Mouse (Mus musculus) heart, embryonic 11.5 days (tissue): Measurements from ENCODE around the gene Ctnna3. TPM values are rescaled to one million over a fixed set of nuclear protein-coding genes. Genes with fewer than 3 reads are reported as not detected.
A peak's percentile ranks its signal among the peaks of the same experiment; 100 is the strongest.

Source experiments
- ATAC-seq: fragments of 200-750 bp; cut with Nextera tagmentation; replicated peaks from 2 replicates; pipeline ENCODE4 v1.8.0; 2017; ENCODE audit warnings: moderate library complexity; ENCODE audit not compliant: insufficient number of reproducible peaks, low FRiP score, low TSS enrichment
- H3K27ac ChIP-seq: fragments of 300-500 bp; sonication (generic); 2 replicates; pipeline ENCODE4 v1.5.1; 2014; ENCODE audit warnings: mild to moderate bottlenecking, low read depth, low read length
- H3K27me3 ChIP-seq: fragments of 300-500 bp; sonication (generic); 2 replicates; pipeline ENCODE4 v1.6.1; 2014; ENCODE audit warnings: mild to moderate bottlenecking, low read length, mixed read lengths; ENCODE audit not compliant: control insufficient read depth, insufficient read depth
- H3K36me3 ChIP-seq: fragments of 300-500 bp; sonication (generic); 2 replicates; pipeline ENCODE4 v1.6.1; 2014; ENCODE audit warnings: mild to moderate bottlenecking, low read length, moderate library complexity, mixed read lengths; ENCODE audit not compliant: control insufficient read depth, insufficient read depth
- H3K4me1 ChIP-seq: fragments of 300-500 bp; sonication (generic); 2 replicates; pipeline ENCODE4 v1.6.1; 2014; ENCODE audit warnings: low read length; ENCODE audit not compliant: control insufficient read depth, insufficient read depth
- H3K4me2 ChIP-seq: fragments of 300-500 bp; sonication (generic); 2 replicates; pipeline ENCODE4 v1.6.1; 2014; ENCODE audit warnings: mild to moderate bottlenecking, moderate library complexity
- H3K4me3 ChIP-seq: fragments of 300-500 bp; sonication (generic); 2 replicates; pipeline ENCODE4 v1.5.1; 2014; ENCODE audit warnings: low read depth, low read length
- H3K9ac ChIP-seq: fragments of 300-500 bp; sonication (generic); 2 replicates; pipeline ENCODE4 v1.6.1; 2014; ENCODE audit warnings: mild to moderate bottlenecking, low read depth, low read length, moderate library complexity
- H3K9me3 ChIP-seq: fragments of 300-500 bp; sonication (generic); replicated peaks from 2 replicates; pipeline ENCODE4 v1.6.1; 2016; ENCODE audit warnings: low read length; ENCODE audit not compliant: control insufficient read depth
- WGBS: fragments of 180-500 bp; shearing (Covaris S2); extraction: QIAGEN DNeasy Blood & Tissue Kit; methylation state at CpG from one replicate; pipeline ENCODE4 v1.1.7; 2014; ENCODE audit not compliant: insufficient replicate concordance; 5-methylcytosine and 5-hydroxymethylcytosine counted together
- polyA plus RNA-seq: library from polyadenylated mRNA; unstranded; fragments of >200 nt; fragmentation: Nextera tagmentation; extraction: Ambion mirVana; gene quantifications from 2 replicates; pipeline ENCODE4 v1.2.1, GENCODE M21; 2014

Ctnna3 gene
- polyA plus RNA-seq, 1 experiment from 2014 or later = 19.0 TPM

- WGBS = 81% methylated on average over 18 of the region's 18 CpGs
- Histone ChIP-seq H3K27me3 (no peaks in the 10 kb centered on the region), H3K4me2 (no peak within 1 kb of the TSS), H3K9ac (no peak within 1 kb of the TSS), H3K27ac (no peak within 1 kb of the TSS), H3K9me3 (no peaks in the 10 kb centered on the region), H3K36me3 (no peaks in the 10 kb centered on the region), H3K4me3 (no peak within 1 kb of the TSS), H3K4me1 (no peaks in the 10 kb centered on the region)
- ATAC-seq = no peak
Measured at GRCm38 (mm10) chr10:63421739-63422735, 7.9 kb upstream of the Ctnna3 start, which contains the start of gene Gm7075. Gm7075 (minus strand) TSS chr10:63421789.

DNA sequence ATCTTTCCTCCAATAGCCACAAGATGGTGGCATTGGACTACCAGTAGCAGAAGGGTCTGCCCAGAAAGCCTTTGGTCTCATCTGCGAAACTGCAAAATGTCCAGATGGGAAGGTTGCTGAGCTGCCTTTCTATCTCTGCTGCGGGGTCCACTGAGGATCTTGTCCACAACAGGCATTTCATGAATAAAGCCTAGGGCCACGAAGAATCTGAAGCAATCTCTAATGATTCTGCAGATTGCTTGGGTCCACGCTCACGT lies 7.2 kb upstream of the Ctnna3 start:
- H3K9ac ChIP-seq = no peak overlapping the region
- no peak overlapping the region for H3K4me2 ChIP-seq
- WGBS = 85% methylated on average over 5 of the region's 5 CpGs
- no peaks in the 10 kb centered on the region for H3K27me3 ChIP-seq
- no peaks in the 10 kb centered on the region for H3K4me1 ChIP-seq
- no peaks in the 10 kb centered on the region for H3K9me3 ChIP-seq
- ATAC-seq = no peak
- no peak overlapping the region for H3K4me3 ChIP-seq
- no peaks in the 10 kb centered on the region for H3K36me3 ChIP-seq
- H3K27ac ChIP-seq = no peak overlapping the region

- 80% methylated on average over 9 of the region's 9 CpGs for WGBS
- H3K9me3 ChIP-seq = no peaks in the 10 kb centered on the region
- no peak overlapping the region for H3K4me2 ChIP-seq
- H3K27me3 ChIP-seq = no peaks in the 10 kb centered on the region
- no peak overlapping the region for H3K27ac ChIP-seq
- no peak overlapping the region for H3K4me3 ChIP-seq
- H3K9ac ChIP-seq = no peak overlapping the region
- no peak for ATAC-seq
- H3K4me1 ChIP-seq = no peaks in the 10 kb centered on the region
- H3K36me3 ChIP-seq = no peaks in the 10 kb centered on the region
Measured at GRCm38 (mm10) chr10:63423591-63424474, 6.1 kb upstream of the Ctnna3 start.

DNA sequence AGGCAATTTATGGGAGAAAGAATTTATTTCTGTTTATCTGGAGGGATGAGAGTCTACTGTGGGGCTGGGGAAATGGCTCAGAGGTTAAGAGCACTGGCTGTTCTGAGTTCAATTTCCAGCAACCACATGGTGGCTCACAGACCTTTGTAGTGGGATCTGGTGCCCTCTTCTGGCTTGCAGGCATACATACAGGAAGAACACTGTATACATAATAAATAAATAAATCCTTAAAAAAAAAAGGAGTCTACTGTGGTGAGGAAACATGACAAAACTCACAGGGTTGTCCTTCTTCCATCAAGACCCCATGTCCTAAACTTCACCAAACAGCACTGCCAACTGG lies 5.5 kb upstream of the Ctnna3 start:
- no peak for ATAC-seq
- H3K36me3 ChIP-seq = no peaks in the 10 kb centered on the region
- no peaks in the 10 kb centered on the region for H3K4me1 ChIP-seq

GRCm38 (mm10) chr10:63427146-63427545 lies 2.8 kb upstream of the Ctnna3 start:
- ATAC-seq = no peak

More for the DNA sequence above, 5.5 kb upstream of the Ctnna3 start:
- H3K9me3 ChIP-seq = no peaks in the 10 kb centered on the region
- H3K4me3 ChIP-seq = no peak overlapping the region
- H3K27ac ChIP-seq = no peak overlapping the region
- no peaks in the 10 kb centered on the region for H3K27me3 ChIP-seq
- no peak overlapping the region for H3K9ac ChIP-seq
- no peak overlapping the region for H3K4me2 ChIP-seq

DNA sequence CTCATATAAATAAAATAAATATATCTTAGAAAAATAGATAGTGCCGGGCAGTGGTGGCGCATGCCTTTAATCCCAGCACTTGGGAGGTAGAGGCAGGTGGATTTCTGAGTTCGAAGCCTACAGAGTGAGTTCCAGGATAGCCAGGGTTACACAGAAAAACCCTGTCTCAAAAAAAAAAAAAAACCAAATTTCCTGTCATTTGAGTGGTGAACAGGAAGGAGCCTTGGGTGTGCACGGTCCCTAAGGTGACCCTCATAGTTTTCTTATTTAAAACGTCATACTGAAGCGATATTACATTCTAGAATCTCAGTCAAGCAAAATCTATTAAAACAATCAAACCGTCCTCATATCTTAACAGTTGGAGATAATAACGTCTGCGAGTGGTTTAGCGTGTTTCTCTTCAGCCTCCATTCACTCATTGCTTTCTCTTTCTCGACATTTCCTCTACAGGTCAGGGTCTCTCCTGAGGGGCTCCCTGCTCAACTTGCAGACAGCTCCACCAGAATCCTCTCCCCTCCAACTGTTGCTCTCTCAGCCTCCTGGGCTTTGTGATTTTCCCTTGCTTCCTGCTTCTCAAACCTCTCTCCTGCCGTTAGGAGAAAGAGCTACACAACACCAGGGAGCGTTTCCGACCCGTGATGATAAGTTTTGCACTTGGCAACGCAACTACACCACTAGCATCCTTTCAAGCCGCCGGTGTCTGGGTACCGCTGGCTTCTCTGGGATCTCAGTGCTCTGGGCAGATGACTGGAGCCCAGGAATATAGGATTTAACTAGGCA lies 1.5 kb upstream of the Ctnna3 start:
- no peak for ATAC-seq
- no peak overlapping the region for H3K27ac ChIP-seq
- no peaks in the 10 kb centered on the region for H3K4me1 ChIP-seq

More at GRCm38 (mm10) chr10:63427146-63427545, 2.8 kb upstream of the Ctnna3 start:
- WGBS = 80% methylated on average over 8 of the region's 8 CpGs
- Histone ChIP-seq H3K4me3 (no peak overlapping the region), H3K36me3 (no peaks in the 10 kb centered on the region), H3K27me3 (no peaks in the 10 kb centered on the region), H3K4me1 (no peaks in the 10 kb centered on the region), H3K9ac (no peak overlapping the region), H3K27ac (no peak overlapping the region), H3K4me2 (no peak overlapping the region), H3K9me3 (no peaks in the 10 kb centered on the region)

DNA sequence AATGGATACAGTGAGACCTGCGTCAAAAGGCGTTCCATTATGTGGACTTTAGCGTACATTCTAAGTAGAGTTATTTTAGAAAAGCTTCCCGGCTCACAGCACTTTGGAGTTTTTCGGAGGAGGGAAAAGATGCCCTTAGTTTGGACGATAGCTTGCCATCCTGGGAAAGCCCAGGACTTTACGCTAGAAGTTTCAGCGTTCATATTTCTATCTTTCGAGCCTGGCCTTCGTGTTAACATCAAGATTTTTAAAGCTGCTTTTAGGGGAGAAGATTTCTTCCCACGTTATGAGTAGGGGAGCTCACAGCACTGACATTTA lies 916 bp upstream of the Ctnna3 start:
- Histone ChIP-seq H3K9ac (peak overlapping the region; percentile 60; the same call in 1 of the 2 replicates), H3K27ac (no peak overlapping the region), H3K27me3 (no peaks in the 10 kb centered on the region), H3K4me1 (no peaks in the 10 kb centered on the region), H3K36me3 (no peaks in the 10 kb centered on the region), H3K4me2 (peak overlapping the region; percentile 84), H3K9me3 (no peaks in the 10 kb centered on the region), H3K4me3 (peak overlapping the region; percentile 81)
- no peak for ATAC-seq
- 8% methylated on average over 11 of the region's 11 CpGs for WGBS

More for the DNA sequence above, 1.5 kb upstream of the Ctnna3 start:
- Histone ChIP-seq H3K9me3 (no peaks in the 10 kb centered on the region), H3K4me2 (peak overlapping the region; percentile 84), H3K4me3 (peak overlapping the region; percentile 81), H3K27me3 (no peaks in the 10 kb centered on the region), H3K36me3 (no peaks in the 10 kb centered on the region), H3K9ac (peak overlapping the region; percentile 60; the same call in 1 of the 2 replicates)
- 24% methylated on average over 19 of the region's 19 CpGs for WGBS

DNA sequence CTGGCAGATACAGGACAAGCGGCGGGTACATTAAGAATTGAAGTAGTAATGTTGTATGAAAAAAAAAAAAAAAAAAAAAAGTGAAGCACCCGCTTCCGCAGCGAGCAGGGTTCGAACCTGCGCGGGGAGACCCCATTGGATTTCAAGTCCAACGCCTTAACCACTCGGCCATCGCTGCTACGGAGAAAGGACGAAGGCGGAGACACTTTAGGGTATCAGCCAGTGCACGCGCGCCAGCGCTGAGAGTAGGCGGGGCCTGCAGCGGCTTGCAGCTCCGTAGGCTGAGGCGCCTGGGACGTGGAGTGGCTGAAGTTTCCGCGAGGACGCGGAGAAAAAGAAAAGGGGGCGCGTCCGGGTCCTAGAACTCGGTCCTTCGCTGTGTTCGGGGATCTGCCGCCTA lies 518 bp upstream of the Ctnna3 start:
- WGBS = under 1% methylated on average over 34 of the region's 34 CpGs
- ATAC-seq = peak; percentile 93
- Histone ChIP-seq H3K4me3 (peak overlapping the region; percentile 81), H3K27ac (peak overlapping the region; percentile 84), H3K4me2 (peak overlapping the region; percentile 84), H3K27me3 (no peaks in the 10 kb centered on the region), H3K9me3 (no peaks in the 10 kb centered on the region), H3K4me1 (no peaks in the 10 kb centered on the region), H3K9ac (peak overlapping the region; percentile 88), H3K36me3 (no peaks in the 10 kb centered on the region)
